Mouse (Mus musculus) ovary, postnatal 36 days (tissue): Measurements from ENCODE around the gene Ifna7.
"Not testable (repeated sequence)": the region's sequence is repeated elsewhere in the genome, so short reads cannot be mapped to it uniquely, and the experiment has no call there.

Experiments
- DNase-seq: peaks from one replicate; pipeline ENCODE4 v3.0.0; 2022; ENCODE audit warnings: low spot score, mixed read lengths

The Ifna7 gene

GRCm38 (mm10) chr4:88815928-88816327 lies at the start of gene Ifna7:
Gene Ifna7 (plus strand): TSS chr4:88816228.
- no peak for DNase-seq

GRCm38 (mm10) chr4:88773534-88773933 lies 42.5 kb upstream of the Ifna7 start, which contains the start of gene Gm13290:
Gene Gm13290 (plus strand): TSS chr4:88773834.
- not testable (repeated sequence) for DNase-seq

- DNase-seq = not testable (repeated sequence)
Observed at GRCm38 (mm10) chr4:88776622-88777021, 39.4 kb upstream of the Ifna7 start, which contains the start of gene Gm13289. Gene Gm13289 (plus strand): TSS chr4:88776922.

GRCm38 (mm10) chr4:88779550-88779949 lies 36.5 kb upstream of the Ifna7 start, which contains the start of gene Gm13272:
Gene Gm13272 (plus strand): TSS chr4:88779850.
- DNase-seq = not testable (repeated sequence)

- not testable (repeated sequence) for DNase-seq
Observed at GRCm38 (mm10) chr4:88780320-88780719, 35.7 kb upstream of the Ifna7 start.

GRCm38 (mm10) chr4:88781831-88782230 lies 34.2 kb upstream of the Ifna7 start, which contains the start of gene Ifnz:
Gene Ifnz (plus strand): TSS chr4:88782131.
- not testable (repeated sequence) for DNase-seq

- peak; percentile 31 for DNase-seq
Observed at GRCm38 (mm10) chr4:88782335-88782734, 33.7 kb upstream of the Ifna7 start.

- not testable (repeated sequence) for DNase-seq
Observed at GRCm38 (mm10) chr4:88785409-88785808, 30.6 kb upstream of the Ifna7 start, which contains the start of gene Gm13276. Gene Gm13276 (plus strand): TSS chr4:88785709.

- DNase-seq = peak; percentile 62
Observed at GRCm38 (mm10) chr4:88788402-88788801, 27.6 kb upstream of the Ifna7 start, which contains the start of gene Gm13277. Gene Gm13277 (plus strand): TSS chr4:88788632.

- not testable (repeated sequence) for DNase-seq
Observed at GRCm38 (mm10) chr4:88791250-88791649, 24.8 kb upstream of the Ifna7 start, which contains the start of gene Gm13278. Gene Gm13278 (plus strand): TSS chr4:88791550.

- DNase-seq = peak; percentile 71
Observed at GRCm38 (mm10) chr4:88793936-88794675, 21.9 kb upstream of the Ifna7 start, which contains the start of gene Gm13275. Gene Gm13275 (plus strand): TSS chr4:88794487.

GRCm38 (mm10) chr4:88797097-88797496 lies 18.9 kb upstream of the Ifna7 start, which contains the start of gene Gm13279:
Gene Gm13279 (plus strand): TSS chr4:88797397.
- not testable (repeated sequence) for DNase-seq

GRCm38 (mm10) chr4:88799365-88799764 lies 16.7 kb upstream of the Ifna7 start, which contains the start of gene Gm13285:
Gene Gm13285 (plus strand): TSS chr4:88799665.
- not testable (repeated sequence) for DNase-seq

GRCm38 (mm10) chr4:88802954-88803353 lies 13.1 kb upstream of the Ifna7 start, which contains the start of gene Gm13287:
Gene Gm13287 (plus strand): TSS chr4:88803254.
- not testable (repeated sequence) for DNase-seq

GRCm38 (mm10) chr4:88805231-88805630 lies 10.8 kb upstream of the Ifna7 start, which contains the start of gene Gm13288:
Gene Gm13288 (plus strand): TSS chr4:88805531.
- not testable (repeated sequence) for DNase-seq

- DNase-seq = peak; percentile 49
Observed at GRCm38 (mm10) chr4:88805761-88806160, 10.3 kb upstream of the Ifna7 start.

- DNase-seq = no peak
Observed at GRCm38 (mm10) chr4:88819659-88820058, 3.6 kb downstream of the Ifna7 start, which contains the start of gene Ifna11. Gene Ifna11 (plus strand): TSS chr4:88819959.

GRCm38 (mm10) chr4:88822995-88823394 lies 7.0 kb downstream of the Ifna7 start:
- no peak for DNase-seq

GRCm38 (mm10) chr4:88827116-88827515 lies 11.1 kb downstream of the Ifna7 start, which contains the start of gene Ifna6:
Gene Ifna6 (plus strand): TSS chr4:88827416.
- not testable (repeated sequence) for DNase-seq

- no peak for DNase-seq
Observed at GRCm38 (mm10) chr4:88830523-88830922, 14.5 kb downstream of the Ifna7 start.

GRCm38 (mm10) chr4:88835225-88835624 lies 19.2 kb downstream of the Ifna7 start, which contains the start of gene Ifna5:
Gene Ifna5 (plus strand): TSS chr4:88835525.
- DNase-seq = not testable (repeated sequence)

- no peak for DNase-seq
Observed at GRCm38 (mm10) chr4:88838828-88839227, 22.8 kb downstream of the Ifna7 start.
